Mouse (Mus musculus): ENCODE measurements at regions not wholly inside any gene's neighbourhood (a gene's known extent, or its start where the extent isn't known, plus 50 kb on each side); places are given as distances from the start of the nearest gene placed in this dataset.

DNA sequence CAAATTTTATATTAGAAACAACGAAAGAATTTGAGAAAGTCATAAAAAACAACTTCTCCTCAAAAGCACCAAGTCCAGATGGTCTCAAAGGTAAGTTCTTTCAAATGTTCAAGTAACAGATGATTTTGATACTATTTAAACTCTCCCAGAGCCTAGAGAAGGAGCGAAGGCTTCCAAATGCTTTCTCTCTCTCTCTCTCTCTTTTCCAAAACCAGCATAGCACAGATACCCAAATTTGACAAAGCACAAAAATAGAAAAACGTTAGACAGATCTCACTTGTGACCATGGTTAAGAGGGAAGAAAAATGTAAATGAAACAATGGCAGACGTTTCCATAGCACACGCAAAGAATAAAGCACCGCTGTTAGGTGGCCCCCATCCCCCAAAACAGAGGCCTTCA lies 158.7 kb upstream of the Wscd1 start:
- Histone ChIP-seq H3K27me3 (ENCODE audit: insufficient read depth, low read length) (no peaks in the 10 kb centered on the region), H3K4me2 (ENCODE audit: low read depth, low read length) (no peak overlapping the region), H3K4me3 (ENCODE audit: low read length) (no peak overlapping the region), H3K9ac (replicated peaks; ENCODE audit: low read length) (no peak overlapping the region), H3K9me3 (ENCODE audit: low read length) (no peaks in the 10 kb centered on the region), H3K4me1 (ENCODE audit: insufficient read depth, low read length) (no peaks in the 10 kb centered on the region; the same call in 1 of the 2 replicates), H3K36me3 (ENCODE audit: insufficient read depth, low read length) (no peaks in the 10 kb centered on the region), H3K27ac (no peak overlapping the region)
- WGBS = 88% methylated on average over 6 of the region's 6 CpGs
- ATAC-seq (no peak), DNase-seq (ENCODE audit: low spot score) (no peak)
- no peak for TF ChIP-seq CTCF (IDR thresholded peaks at IDR 0.05; ENCODE audit: low read depth)

DNA sequence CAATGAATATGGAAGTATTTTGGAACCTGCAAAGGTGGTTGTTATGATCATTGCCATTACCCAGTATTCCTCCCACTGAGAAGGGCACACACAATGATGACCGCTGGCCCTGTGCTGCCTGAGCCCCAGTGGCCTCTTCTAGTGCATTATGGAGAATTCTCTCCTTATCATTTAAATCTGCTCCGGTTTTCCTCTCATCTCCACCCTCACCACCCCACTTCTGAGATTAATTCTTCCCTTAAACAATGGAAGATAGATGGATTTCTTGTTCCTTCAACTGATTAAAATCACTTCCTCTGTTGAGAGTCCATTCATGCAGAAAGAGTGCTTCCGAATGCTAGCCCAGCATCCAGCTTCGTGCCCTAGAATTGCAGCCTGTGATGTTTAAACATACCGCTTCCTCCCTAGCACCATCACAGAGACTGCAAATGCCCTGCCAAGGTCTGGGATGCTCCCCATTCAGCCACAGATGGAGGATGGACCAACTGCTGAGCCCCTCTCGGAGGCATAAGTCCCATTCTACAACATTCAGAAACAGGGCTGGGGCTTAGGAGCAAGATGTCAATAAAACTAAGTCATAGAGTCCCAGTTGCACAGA lies 155.4 kb upstream of the Wscd1 start:
- 52% methylated on average over 6 of the region's 6 CpGs for WGBS
- no peak for TF ChIP-seq CTCF (IDR thresholded peaks at IDR 0.05; ENCODE audit: low read depth)
- H3K4me2 ChIP-seq (ENCODE audit: low read depth, low read length) = no peak overlapping the region
- H3K27me3 ChIP-seq (ENCODE audit: insufficient read depth, low read length) = no peaks in the 10 kb centered on the region
- H3K4me1 ChIP-seq (ENCODE audit: insufficient read depth, low read length) = no peaks in the 10 kb centered on the region; the same call in 1 of the 2 replicates
- no peak overlapping the region for H3K4me3 ChIP-seq (ENCODE audit: low read length)
- DNase-seq (ENCODE audit: low spot score) = no peak
- no peaks in the 10 kb centered on the region for H3K36me3 ChIP-seq (ENCODE audit: insufficient read depth, low read length)
- no peak overlapping the region for H3K27ac ChIP-seq
- no peak overlapping the region for H3K9ac ChIP-seq (replicated peaks; ENCODE audit: low read length)
- no peaks in the 10 kb centered on the region for H3K9me3 ChIP-seq (ENCODE audit: low read length)
- ATAC-seq = no peak

DNA sequence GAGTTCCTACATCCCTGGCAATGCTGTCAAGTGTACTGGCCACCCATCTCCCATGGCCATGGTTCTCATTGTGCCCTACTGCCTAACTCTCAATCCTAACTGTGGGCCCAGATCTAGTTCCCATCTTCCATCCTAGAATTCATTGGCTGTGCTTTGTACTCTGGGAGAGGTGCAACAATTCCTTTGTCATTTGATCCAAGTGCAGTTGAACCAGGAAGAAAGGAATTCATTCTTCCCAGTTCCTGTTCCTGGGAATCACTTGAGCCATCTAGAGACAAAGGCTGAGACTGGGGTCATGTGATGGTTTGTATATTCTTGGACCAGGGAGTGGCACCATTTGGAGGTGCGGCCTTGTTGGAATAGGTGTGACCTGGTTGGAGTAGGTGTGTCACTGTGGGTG lies 152.0 kb upstream of the Wscd1 start:
- no peak for ATAC-seq
- Histone ChIP-seq H3K4me2 (ENCODE audit: low read depth, low read length) (no peak overlapping the region), H3K9ac (replicated peaks; ENCODE audit: low read length) (no peak overlapping the region), H3K4me1 (ENCODE audit: insufficient read depth, low read length) (no peaks in the 10 kb centered on the region; the same call in 1 of the 2 replicates), H3K9me3 (ENCODE audit: low read length) (no peaks in the 10 kb centered on the region), H3K27ac (no peak overlapping the region), H3K36me3 (ENCODE audit: insufficient read depth, low read length) (no peaks in the 10 kb centered on the region), H3K4me3 (ENCODE audit: low read length) (no peak overlapping the region), H3K27me3 (ENCODE audit: insufficient read depth, low read length) (no peaks in the 10 kb centered on the region)
- no peak for DNase-seq (ENCODE audit: low spot score)
- no peak for TF ChIP-seq CTCF (IDR thresholded peaks at IDR 0.05; ENCODE audit: low read depth)
- WGBS = 91% methylated on average over 1 of the region's 1 CpGs

DNA sequence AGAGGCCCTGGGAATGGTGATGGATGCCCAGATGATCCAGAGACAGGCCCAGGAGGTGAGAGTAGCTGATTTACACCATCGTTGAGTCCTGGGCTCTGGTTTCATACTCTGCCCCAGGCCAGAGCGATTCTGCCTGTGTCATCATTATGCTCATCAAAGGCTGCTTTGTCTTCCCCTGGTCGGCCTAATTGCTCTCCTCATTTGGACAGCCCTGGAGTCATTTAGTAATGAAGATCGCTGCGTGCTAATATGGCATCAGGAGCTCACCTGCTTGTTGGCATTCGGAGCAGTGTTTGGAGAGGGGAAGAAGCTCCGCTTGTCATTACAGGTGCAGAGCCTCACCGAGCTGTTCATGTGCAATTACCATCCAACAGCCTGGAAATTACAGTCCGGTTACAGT lies 138.9 kb upstream of the Wscd1 start:
- DNase-seq (ENCODE audit: low spot score) (peak; percentile 49), ATAC-seq (no peak)
- TF ChIP-seq CTCF (IDR thresholded peaks at IDR 0.05; ENCODE audit: low read depth) = no peak
- H3K9me3 ChIP-seq (ENCODE audit: low read length) = no peaks in the 10 kb centered on the region
- WGBS = 52% methylated on average over 9 of the region's 9 CpGs
- H3K4me2 ChIP-seq (ENCODE audit: low read depth, low read length) = no peak overlapping the region
- no peak overlapping the region for H3K4me3 ChIP-seq (ENCODE audit: low read length)
- no peaks in the 10 kb centered on the region for H3K27me3 ChIP-seq (ENCODE audit: insufficient read depth, low read length)
- H3K9ac ChIP-seq (replicated peaks; ENCODE audit: low read length) = no peak overlapping the region
- no peak overlapping the region for H3K27ac ChIP-seq
- H3K4me1 ChIP-seq (ENCODE audit: insufficient read depth, low read length) = no peaks in the 10 kb centered on the region
- H3K36me3 ChIP-seq (ENCODE audit: insufficient read depth, low read length) = no peaks in the 10 kb centered on the region

DNA sequence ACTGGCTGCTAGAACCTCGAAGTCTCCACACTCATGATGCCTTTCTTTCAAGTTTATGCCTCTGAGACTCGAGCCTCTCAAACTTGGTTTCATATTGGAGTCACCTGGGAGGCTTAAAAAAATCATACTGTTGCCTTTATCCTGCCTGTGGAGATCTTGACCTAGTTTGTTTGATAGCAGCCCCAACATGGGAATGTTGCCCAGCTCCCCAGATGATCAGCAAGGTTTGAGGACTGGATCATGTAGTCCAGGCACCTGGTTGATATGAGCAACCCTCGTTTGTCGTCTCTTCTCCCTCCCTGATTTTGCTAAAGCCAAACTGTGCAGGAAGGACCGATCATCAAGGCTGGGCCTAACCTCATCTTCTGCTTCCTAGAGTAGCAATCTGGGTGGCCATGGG lies 134.2 kb upstream of the Wscd1 start:
- no peaks in the 10 kb centered on the region for H3K9me3 ChIP-seq (ENCODE audit: low read length)
- H3K36me3 ChIP-seq (ENCODE audit: insufficient read depth, low read length) = no peaks in the 10 kb centered on the region
- H3K27ac ChIP-seq = no peak overlapping the region
- H3K27me3 ChIP-seq (ENCODE audit: insufficient read depth, low read length) = no peaks in the 10 kb centered on the region
- 77% methylated on average over 5 of the region's 5 CpGs for WGBS
- ATAC-seq (no peak), DNase-seq (ENCODE audit: low spot score) (no peak)
- no peak overlapping the region for H3K4me2 ChIP-seq (ENCODE audit: low read depth, low read length)
- no peaks in the 10 kb centered on the region for H3K4me1 ChIP-seq (ENCODE audit: insufficient read depth, low read length)
- H3K9ac ChIP-seq (replicated peaks; ENCODE audit: low read length) = no peak overlapping the region
- no peak for TF ChIP-seq CTCF (IDR thresholded peaks at IDR 0.05; ENCODE audit: low read depth)
- no peak overlapping the region for H3K4me3 ChIP-seq (ENCODE audit: low read length)

DNA sequence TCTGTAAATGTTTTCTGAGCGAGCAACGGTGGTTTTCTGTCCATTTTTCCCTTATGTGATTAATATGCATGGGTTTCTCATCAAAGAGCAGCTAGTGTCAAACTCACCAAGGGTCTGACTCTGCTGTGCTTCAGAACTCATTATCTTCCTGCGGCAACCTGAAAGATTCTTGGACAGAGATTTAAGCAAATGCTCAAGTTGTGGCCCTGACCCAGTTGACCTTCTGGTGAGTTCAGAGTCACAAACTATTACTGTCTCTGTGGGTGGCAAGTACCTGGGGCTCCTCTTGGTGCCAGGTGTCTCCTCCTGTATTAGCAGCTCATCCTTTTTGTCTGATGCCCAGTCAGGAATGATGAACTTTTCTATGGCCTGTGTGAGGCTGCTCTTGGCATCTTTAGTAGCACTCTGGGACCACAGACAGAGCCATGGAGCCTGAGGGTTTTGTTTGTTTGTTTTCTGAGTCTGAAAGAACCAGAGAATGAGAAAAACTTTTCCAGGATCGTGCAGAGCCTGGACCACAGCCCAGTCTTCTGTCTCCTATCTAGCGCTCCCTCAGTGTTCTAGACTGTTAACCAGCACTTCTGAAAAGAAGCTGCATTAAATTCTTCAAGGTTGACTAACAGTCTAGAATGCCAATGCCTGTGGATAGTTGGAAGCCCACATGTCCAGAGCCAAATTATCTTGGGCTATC lies 124.1 kb upstream of the Wscd1 start:
- DNase-seq (ENCODE audit: low spot score) (no peak), ATAC-seq (no peak)
- Histone ChIP-seq H3K9ac (replicated peaks; ENCODE audit: low read length) (no peak overlapping the region), H3K4me1 (ENCODE audit: insufficient read depth, low read length) (no peaks in the 10 kb centered on the region), H3K36me3 (ENCODE audit: insufficient read depth, low read length) (no peaks in the 10 kb centered on the region), H3K27me3 (ENCODE audit: insufficient read depth, low read length) (no peaks in the 10 kb centered on the region), H3K4me2 (ENCODE audit: low read depth, low read length) (no peak overlapping the region), H3K4me3 (ENCODE audit: low read length) (no peak overlapping the region), H3K9me3 (ENCODE audit: low read length) (no peaks in the 10 kb centered on the region), H3K27ac (no peak overlapping the region)
- TF ChIP-seq CTCF (IDR thresholded peaks at IDR 0.05; ENCODE audit: low read depth) = no peak
- WGBS = 49% methylated on average over 5 of the region's 5 CpGs

DNA sequence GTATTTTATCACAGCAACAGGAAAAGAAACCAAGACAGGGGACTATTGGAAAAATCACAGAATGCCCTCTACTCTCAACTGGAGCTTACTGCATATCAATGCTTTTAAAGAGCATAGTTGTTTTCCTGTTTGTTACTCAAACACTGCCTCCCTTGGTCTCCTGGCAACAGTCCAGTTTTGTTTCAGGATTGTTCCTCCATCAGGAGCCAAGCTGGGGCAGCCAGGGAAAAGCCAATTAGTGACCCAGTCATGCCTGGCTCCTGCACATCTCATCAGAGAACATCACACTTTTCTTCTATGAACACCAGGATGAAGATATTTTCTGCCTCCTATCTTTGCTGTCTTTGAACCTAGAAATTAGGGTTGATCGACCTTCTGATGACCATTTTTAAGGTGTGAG lies 113.6 kb upstream of the Wscd1 start:
- Histone ChIP-seq H3K4me2 (ENCODE audit: low read depth, low read length) (no peak overlapping the region), H3K4me3 (ENCODE audit: low read length) (no peak overlapping the region), H3K27ac (no peak overlapping the region), H3K9me3 (ENCODE audit: low read length) (no peaks in the 10 kb centered on the region), H3K36me3 (ENCODE audit: insufficient read depth, low read length) (no peaks in the 10 kb centered on the region), H3K4me1 (ENCODE audit: insufficient read depth, low read length) (peaks cover 6% of the 10 kb centered on the region), H3K9ac (replicated peaks; ENCODE audit: low read length) (no peak overlapping the region), H3K27me3 (ENCODE audit: insufficient read depth, low read length) (no peaks in the 10 kb centered on the region)
- WGBS = 73% methylated on average over 1 of the region's 1 CpGs
- no peak for TF ChIP-seq CTCF (IDR thresholded peaks at IDR 0.05; ENCODE audit: low read depth)
- peak; percentile 55 for DNase-seq (ENCODE audit: low spot score)
- no peak for ATAC-seq
